Mouse (Mus musculus) lung, embryonic 14.5 days (tissue): Measurements from ENCODE around the gene Gm5767. TPM values are rescaled to one million over a fixed set of nuclear protein-coding genes. Genes with fewer than 3 reads are reported as not detected.

Source experiments
- ATAC-seq: fragments of 200-750 bp; cut with Nextera tagmentation; 2 replicates; pipeline ENCODE4 v1.8.0; 2017; ENCODE audit warnings: mild to moderate bottlenecking, moderate TSS enrichment, moderate library complexity; ENCODE audit not compliant: insufficient read depth
- DNase-seq: peaks from one replicate; pipeline ENCODE4 v3.0.0-alpha.2; 2015
- H3K27ac ChIP-seq: fragments of 300-500 bp; sonication (generic); 2 replicates; pipeline ENCODE4 v1.5.1; 2014; ENCODE audit warnings: low read depth, mild to moderate bottlenecking, moderate library complexity
- H3K27me3 ChIP-seq: fragments of 300-500 bp; sonication (generic); 2 replicates; pipeline ENCODE4 v1.6.1; 2014; ENCODE audit warnings: low read length, control low read depth; ENCODE audit not compliant: insufficient read depth
- H3K36me3 ChIP-seq: fragments of 300-500 bp; sonication (generic); 2 replicates; pipeline ENCODE4 v1.6.1; 2014; ENCODE audit warnings: control low read depth; ENCODE audit not compliant: insufficient read depth
- H3K4me1 ChIP-seq: fragments of 300-500 bp; sonication (generic); 2 replicates; pipeline ENCODE4 v1.6.1; 2014; ENCODE audit warnings: antibody characterized with exemption, control low read depth; ENCODE audit not compliant: insufficient read depth
- H3K4me2 ChIP-seq: fragments of 300-500 bp; sonication (generic); 2 replicates; pipeline ENCODE4 v1.6.1; 2014; ENCODE audit warnings: mild to moderate bottlenecking
- H3K4me3 ChIP-seq: fragments of 300-500 bp; sonication (generic); 2 replicates; pipeline ENCODE4 v1.5.1; 2014; ENCODE audit warnings: low read depth, low read length
- H3K9ac ChIP-seq: fragments of 300-500 bp; sonication (generic); 2 replicates; pipeline ENCODE4 v1.6.1; 2014
- H3K9me3 ChIP-seq: fragments of 300-500 bp; sonication (generic); 2 replicates; pipeline ENCODE4 v1.6.1; 2016; ENCODE audit warnings: low read depth, low read length, control low read depth
- CTCF ChIP-seq: IDR thresholded peaks from 2 replicates; pipeline ENCODE4 v1.5.1; 2016; ENCODE audit warnings: antibody characterized with exemption, low read depth
- WGBS: fragments of 180-500 bp; shearing (Covaris S2); extraction: QIAGEN DNeasy Blood & Tissue Kit; methylation state at CpG from one replicate; pipeline ENCODE4 v1.1.7; 2014; 5-methylcytosine and 5-hydroxymethylcytosine counted together
- polyA plus RNA-seq: library from polyadenylated mRNA; unstranded; fragments of >200 nt; fragmentation: Nextera tagmentation; extraction: Ambion mirVana; gene quantifications from 2 replicates; pipeline ENCODE4 v1.2.1, GENCODE M21; 2014

Gene Gm5767
- polyA plus RNA-seq, 1 experiment from 2014 or later, result not detected

GRCm38 (mm10) chr16:8699556-8699955 is 19.0 kb downstream of the Gm5767 start:
- WGBS, result 88% methylated on average over 8 of the region's 8 CpGs
- H3K4me3 ChIP-seq, result no peak overlapping the region
- H3K4me1 ChIP-seq, result no peaks in the 10 kb centered on the region
- H3K9me3 ChIP-seq, result no peaks in the 10 kb centered on the region
- peaks cover 99% of the 10 kb centered on the region for H3K36me3 ChIP-seq
- no peak for TF ChIP-seq CTCF
- no peaks in the 10 kb centered on the region for H3K27me3 ChIP-seq
- H3K4me2 ChIP-seq, result no peak overlapping the region
- DNase-seq (no peak), ATAC-seq (no peak)
- no peak overlapping the region for H3K27ac ChIP-seq
- H3K9ac ChIP-seq, result no peak overlapping the region

- Histone ChIP-seq H3K27me3 (no peaks in the 10 kb centered on the region), H3K9ac (no peak overlapping the region), H3K27ac (no peak overlapping the region), H3K4me3 (no peak overlapping the region), H3K4me2 (no peak overlapping the region), H3K4me1 (no peaks in the 10 kb centered on the region), H3K36me3 (peaks cover 97% of the 10 kb centered on the region), H3K9me3 (no peaks in the 10 kb centered on the region)
- no peak for ATAC-seq
- 71% methylated on average over 3 of the region's 3 CpGs for WGBS
- no peak for TF ChIP-seq CTCF
- peak; percentile 65 for DNase-seq
Observed at GRCm38 (mm10) chr16:8700586-8700985, 20.0 kb downstream of the Gm5767 start.

GRCm38 (mm10) chr16:8711998-8712397 is 31.4 kb downstream of the Gm5767 start:
- H3K4me2 ChIP-seq, result no peak overlapping the region
- WGBS, result 80% methylated on average over 9 of the region's 9 CpGs
- no peaks in the 10 kb centered on the region for H3K4me1 ChIP-seq
- no peak for TF ChIP-seq CTCF
- H3K27me3 ChIP-seq, result no peaks in the 10 kb centered on the region
- no peak overlapping the region for H3K9ac ChIP-seq
- DNase-seq (no peak), ATAC-seq (no peak)
- no peaks in the 10 kb centered on the region for H3K9me3 ChIP-seq
- no peak overlapping the region for H3K27ac ChIP-seq
- H3K36me3 ChIP-seq, result peaks cover 94% of the 10 kb centered on the region
- H3K4me3 ChIP-seq, result no peak overlapping the region

DNA sequence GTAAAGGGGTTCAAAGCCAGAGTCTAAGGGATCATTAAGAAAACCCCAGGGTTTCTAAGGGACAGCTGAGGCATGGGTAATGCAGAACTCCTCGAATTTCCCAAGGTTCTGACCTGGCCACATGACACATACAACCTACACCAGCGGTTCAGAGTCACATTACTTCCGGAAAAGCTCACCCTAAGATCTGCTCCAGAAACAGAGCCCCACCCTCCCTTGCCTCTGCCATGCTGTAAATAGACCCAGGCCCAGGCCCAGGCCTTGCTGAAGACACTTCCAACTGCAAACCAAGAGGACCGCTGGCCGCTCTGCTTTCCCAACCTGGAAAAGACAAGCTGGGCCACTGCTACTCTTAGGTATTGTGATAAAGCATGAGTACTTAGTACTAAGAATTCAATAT is 34.3 kb downstream of the Gm5767 start:
- H3K4me3 ChIP-seq, result no peak overlapping the region
- DNase-seq (no peak), ATAC-seq (no peak)
- H3K9me3 ChIP-seq, result no peaks in the 10 kb centered on the region
- H3K4me1 ChIP-seq, result no peaks in the 10 kb centered on the region
- H3K27ac ChIP-seq, result no peak overlapping the region
- 82% methylated on average over 5 of the region's 5 CpGs for WGBS
- H3K27me3 ChIP-seq, result no peaks in the 10 kb centered on the region
- TF ChIP-seq CTCF, result no peak
- no peak overlapping the region for H3K4me2 ChIP-seq
- H3K36me3 ChIP-seq, result peaks cover 66% of the 10 kb centered on the region
- no peak overlapping the region for H3K9ac ChIP-seq

GRCm38 (mm10) chr16:8715513-8716080 is 35.0 kb downstream of the Gm5767 start:
- Histone ChIP-seq H3K4me2 (no peak overlapping the region), H3K9me3 (no peaks in the 10 kb centered on the region), H3K36me3 (peaks cover 59% of the 10 kb centered on the region), H3K9ac (no peak overlapping the region), H3K4me3 (no peak overlapping the region), H3K27ac (no peak overlapping the region), H3K27me3 (no peaks in the 10 kb centered on the region), H3K4me1 (no peaks in the 10 kb centered on the region)
- TF ChIP-seq CTCF, result no peak
- DNase-seq (peak; percentile 61), ATAC-seq (peak; percentile 76; the same call in 1 of the 2 replicates)
- WGBS, result 60% methylated on average over 10 of the region's 10 CpGs

- ATAC-seq, result 0 out of 2 replicates have a peak, but pooled peaks have one; percentile 5
- TF ChIP-seq CTCF, result no peak
- H3K4me2 ChIP-seq, result no peak overlapping the region
Observed at GRCm38 (mm10) chr16:8716300-8716699, 35.7 kb downstream of the Gm5767 start.

DNA sequence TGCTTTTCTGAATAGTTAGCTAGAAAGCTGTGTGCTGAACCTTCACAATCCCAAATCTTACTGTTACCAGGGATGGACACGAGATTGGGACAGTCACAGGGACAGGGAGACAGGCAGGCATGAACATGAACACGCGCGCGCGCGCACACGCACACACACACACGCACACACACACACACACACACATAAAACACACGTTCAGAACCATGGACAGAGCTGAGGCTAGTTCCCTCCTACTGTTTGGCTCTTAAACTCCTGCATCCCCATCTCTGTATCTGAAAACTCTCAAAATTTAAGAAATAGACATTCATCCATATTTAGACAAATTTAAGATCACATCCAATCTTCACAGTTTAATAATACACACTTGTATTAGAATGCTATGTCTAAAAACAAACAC is 37.2 kb downstream of the Gm5767 start:
- peaks cover 37% of the 10 kb centered on the region for H3K36me3 ChIP-seq
- H3K4me2 ChIP-seq, result no peak overlapping the region
- no peaks in the 10 kb centered on the region for H3K4me1 ChIP-seq
- no peak overlapping the region for H3K27ac ChIP-seq
- H3K27me3 ChIP-seq, result no peaks in the 10 kb centered on the region
- no peaks in the 10 kb centered on the region for H3K9me3 ChIP-seq
- WGBS, result 90% methylated on average over 10 of the region's 10 CpGs
- H3K4me3 ChIP-seq, result no peak overlapping the region
- DNase-seq (peak; percentile 49), ATAC-seq (no peak)
- TF ChIP-seq CTCF, result no peak
- no peak overlapping the region for H3K9ac ChIP-seq

More at GRCm38 (mm10) chr16:8716300-8716699, 35.7 kb downstream of the Gm5767 start:
- no peak for DNase-seq
- Histone ChIP-seq H3K27ac (no peak overlapping the region), H3K9ac (no peak overlapping the region), H3K4me3 (no peak overlapping the region), H3K36me3 (peaks cover 52% of the 10 kb centered on the region), H3K27me3 (no peaks in the 10 kb centered on the region), H3K4me1 (no peaks in the 10 kb centered on the region), H3K9me3 (no peaks in the 10 kb centered on the region)
- WGBS, result 30% methylated on average over 6 of the region's 6 CpGs
